Mouse (Mus musculus) hindbrain, postnatal 0 days (tissue): ENCODE measurements around the gene Rhox4d. TPM values are rescaled to one million over a fixed set of nuclear protein-coding genes. Genes with fewer than 3 reads are reported as not detected.
"Not testable (repeated sequence)": the region's sequence is repeated elsewhere in the genome, so short reads cannot be mapped to it uniquely, and the experiment has no call there.

Experiments used
- ATAC-seq: fragments of 200-750 bp; cut with Nextera tagmentation; 2 replicates; pipeline ENCODE4 v1.8.0; 2017; ENCODE audit warnings: mild to moderate bottlenecking, moderate TSS enrichment, moderate library complexity
- DNase-seq: peaks from one replicate; pipeline ENCODE4 v3.0.0-alpha.2; 2015; ENCODE audit warnings: low spot score
- H3K27ac ChIP-seq: fragments of 300-500 bp; sonication (generic); 2 replicates; pipeline ENCODE4 v1.5.1; 2014; ENCODE audit warnings: mild to moderate bottlenecking
- H3K27me3 ChIP-seq: fragments of 300-500 bp; sonication (generic); 2 replicates; pipeline ENCODE4 v1.6.1; 2014; ENCODE audit warnings: low read length, mixed read lengths; ENCODE audit not compliant: insufficient read depth
- H3K36me3 ChIP-seq: fragments of 300-500 bp; sonication (generic); 2 replicates; pipeline ENCODE4 v1.6.1; 2014; ENCODE audit warnings: low read length, mixed read lengths; ENCODE audit not compliant: insufficient read depth
- H3K4me1 ChIP-seq: fragments of 300-500 bp; sonication (generic); 2 replicates; pipeline ENCODE4 v1.6.1; 2014; ENCODE audit warnings: antibody characterized with exemption, low read length, mixed read lengths; ENCODE audit not compliant: insufficient read depth
- H3K4me2 ChIP-seq: fragments of 300-500 bp; sonication (generic); 2 replicates; pipeline ENCODE4 v1.6.1; 2014; ENCODE audit warnings: low read depth, mild to moderate bottlenecking, low read length, moderate library complexity, mixed read lengths
- H3K4me3 ChIP-seq: fragments of 300-500 bp; sonication (generic); 2 replicates; pipeline ENCODE4 v1.5.1; 2014; ENCODE audit warnings: low read length
- H3K9ac ChIP-seq: fragments of 300-500 bp; sonication (generic); replicated peaks from 2 replicates; pipeline ENCODE4 v1.6.1; 2014; ENCODE audit warnings: mild to moderate bottlenecking, low read length, moderate library complexity, mixed read lengths
- H3K9me3 ChIP-seq: fragments of 300-500 bp; sonication (generic); 2 replicates; pipeline ENCODE4 v1.6.1; 2016; ENCODE audit warnings: low read length, mixed read lengths
- WGBS: fragments of 180-500 bp; shearing (Covaris S2); extraction: QIAGEN DNeasy Blood & Tissue Kit; methylation state at CpG from one replicate; pipeline ENCODE4 v1.1.7; 2014; 5-methylcytosine and 5-hydroxymethylcytosine counted together
- polyA plus RNA-seq: library from polyadenylated mRNA; unstranded; fragments of >200 nt; fragmentation: Nextera tagmentation; extraction: Ambion mirVana; gene quantifications from 2 replicates; pipeline ENCODE4 v1.2.1, GENCODE M21; 2015
- total RNA-seq: library from RNA; depleted of rRNA; stranded (reverse); fragments of >200 nt; gene quantifications from 2 replicates; pipeline ENCODE4 v1.2.3, GENCODE M21; 2014; rRNA removed

The Rhox4d gene
- total RNA-seq (not detected in 2 replicates), polyA plus RNA-seq (not detected in 2 replicates)

DNA sequence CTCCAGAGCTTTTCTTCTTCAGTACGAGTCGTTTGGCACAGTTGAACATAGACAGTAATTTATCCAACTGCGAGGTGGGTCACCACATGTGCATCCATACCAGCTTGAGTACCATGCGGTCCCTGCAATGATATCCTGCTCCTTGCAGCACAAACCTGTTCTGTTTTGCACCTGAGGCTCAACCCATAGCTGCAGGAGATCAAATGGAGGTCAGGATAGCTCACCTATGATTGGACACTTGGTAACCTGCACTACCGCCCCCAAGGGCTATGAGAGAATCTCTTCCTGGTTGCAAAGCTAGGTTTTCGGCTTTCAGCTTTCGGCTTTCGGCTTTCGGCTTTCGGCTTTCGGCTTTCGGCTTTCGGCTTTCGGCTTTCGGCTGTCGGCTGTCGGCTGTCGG, at the start of gene Rhox4d:
Gene Rhox4d (plus strand): TSS at position 301 of the 400 bp plus-strand sequence.
- WGBS = 92% methylated on average over 13 of the region's 18 CpGs
- not testable (repeated sequence) for H3K9me3 ChIP-seq, H3K36me3 ChIP-seq, ATAC-seq, H3K9ac ChIP-seq, H3K4me3 ChIP-seq, H3K27ac ChIP-seq, H3K27me3 ChIP-seq, H3K4me1 ChIP-seq, H3K4me2 ChIP-seq, DNase-seq

DNA sequence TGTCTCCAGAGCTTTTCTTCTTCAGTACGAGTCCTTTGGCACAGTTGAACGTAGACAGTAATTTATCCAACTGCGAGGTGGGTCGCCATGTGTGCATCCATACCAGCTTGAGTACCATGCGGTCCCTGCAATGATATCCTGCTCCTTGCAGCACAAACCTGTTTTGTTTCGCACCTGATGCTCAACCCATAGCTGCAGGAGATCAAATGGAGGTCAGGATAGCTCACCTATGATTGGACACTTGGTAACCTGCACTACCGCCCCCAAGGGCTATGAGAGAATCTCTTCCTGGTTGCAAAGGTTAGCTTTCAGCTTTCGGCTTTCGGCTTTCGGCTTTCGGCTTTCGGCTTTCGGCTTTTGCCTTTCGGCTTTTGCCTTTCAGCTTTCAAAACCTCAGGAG, 34.1 kb upstream of the Rhox4d start, which contains the start of gene Rhox4c:
Gene Rhox4c (plus strand): TSS at position 301 of the 400 bp plus-strand sequence.
- not testable (repeated sequence) for H3K27ac ChIP-seq, H3K27me3 ChIP-seq, H3K4me2 ChIP-seq, H3K4me3 ChIP-seq, H3K9me3 ChIP-seq, H3K36me3 ChIP-seq, DNase-seq, H3K4me1 ChIP-seq, H3K9ac ChIP-seq, ATAC-seq
- 92% methylated on average over 14 of the region's 14 CpGs for WGBS

GRCm38 (mm10) chrX:37530152-37530551, 16.0 kb downstream of the Rhox4d start, which contains the start of gene Rhox2e:
Gene Rhox2e, plus strand, starts transcription at chrX:37530452.
- not testable (repeated sequence) for H3K4me2 ChIP-seq, H3K9me3 ChIP-seq, DNase-seq, H3K9ac ChIP-seq, H3K27me3 ChIP-seq, H3K4me1 ChIP-seq, H3K4me3 ChIP-seq, H3K27ac ChIP-seq, H3K36me3 ChIP-seq, ATAC-seq
- WGBS = 93% methylated on average over 2 of the region's 8 CpGs

GRCm38 (mm10) chrX:37541719-37542118, 27.6 kb downstream of the Rhox4d start, which contains the start of gene Rhox3e:
Gene Rhox3e, plus strand, starts transcription at chrX:37542019.
- not testable (repeated sequence) for H3K4me1 ChIP-seq, H3K4me3 ChIP-seq, H3K4me2 ChIP-seq, H3K27ac ChIP-seq, H3K9ac ChIP-seq, H3K9me3 ChIP-seq, DNase-seq, H3K27me3 ChIP-seq, ATAC-seq, H3K36me3 ChIP-seq
- WGBS = no CpG with 5 or more reads among the region's 4 CpGs

DNA sequence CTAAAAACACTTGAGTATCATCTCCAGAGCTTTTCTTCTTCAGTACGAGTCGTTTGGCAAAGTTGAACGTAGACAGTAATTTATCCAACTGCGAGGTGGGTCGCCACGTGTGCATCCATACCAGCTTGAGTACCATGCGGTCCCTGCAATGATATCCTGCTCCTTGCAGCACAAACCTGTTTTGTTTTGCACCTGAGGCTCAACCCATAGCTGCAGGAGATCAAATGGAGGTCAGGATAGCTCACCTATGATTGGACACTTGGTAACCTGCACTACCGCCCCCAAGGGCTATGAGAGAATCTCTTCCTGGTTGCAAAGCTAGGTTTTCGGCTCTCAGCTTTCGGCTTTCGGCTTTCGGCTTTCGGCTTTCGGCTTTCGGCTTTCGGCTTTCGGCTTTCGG, 43.0 kb downstream of the Rhox4d start, which contains the start of gene Rhox4e:
Gene Rhox4e (plus strand): TSS at position 301 of the 400 bp plus-strand sequence.
- H3K9me3 ChIP-seq, H3K9ac ChIP-seq, H3K4me3 ChIP-seq, ATAC-seq, H3K27me3 ChIP-seq, H3K27ac ChIP-seq, H3K4me1 ChIP-seq, H3K36me3 ChIP-seq, H3K4me2 ChIP-seq, DNase-seq: not testable (repeated sequence)
- 98% methylated on average over 10 of the region's 18 CpGs for WGBS

Other genes starting within 250 kb of the Rhox4d start
- not detected in 2 replicates for gene Rhox4a, start 249.0 kb upstream of the Rhox4d start, total RNA-seq
- not detected in 2 replicates for gene Rhox4a, start 249.0 kb upstream of the Rhox4d start, polyA plus RNA-seq
- not detected in 2 replicates for gene Rhox3a2, start 134.3 kb upstream of the Rhox4d start, total RNA-seq
- gene Rhox3a2, start 134.3 kb upstream of the Rhox4d start, polyA plus RNA-seq = not detected in 2 replicates
- gene Rhox4a2, start 123.5 kb upstream of the Rhox4d start, total RNA-seq = not detected in 2 replicates
- gene Rhox4a2, start 123.5 kb upstream of the Rhox4d start, polyA plus RNA-seq = not detected in 2 replicates
- 0.47 TPM in 1 of 2 replicates, not detected in the other for gene Rhox2b, start 102.3 kb upstream of the Rhox4d start, total RNA-seq
- gene Rhox2b, start 102.3 kb upstream of the Rhox4d start, polyA plus RNA-seq = not detected in 2 replicates
- not detected in 2 replicates for gene Rhox4b, start 81.9 kb upstream of the Rhox4d start, total RNA-seq
- gene Rhox4b, start 81.9 kb upstream of the Rhox4d start, polyA plus RNA-seq = not detected in 2 replicates
- not detected in 2 replicates for gene Rhox2c, start 60.7 kb upstream of the Rhox4d start, total RNA-seq
- not detected in 2 replicates for gene Rhox2c, start 60.7 kb upstream of the Rhox4d start, polyA plus RNA-seq
- gene Rhox3c, start 55.8 kb upstream of the Rhox4d start, total RNA-seq = not detected in 2 replicates
- not detected in 2 replicates for gene Rhox3c, start 55.8 kb upstream of the Rhox4d start, polyA plus RNA-seq
- not detected in 2 replicates for gene Rhox4c, start 34.0 kb upstream of the Rhox4d start, total RNA-seq
- gene Rhox4c, start 34.0 kb upstream of the Rhox4d start, polyA plus RNA-seq = not detected in 2 replicates
- not detected in 2 replicates for gene Rhox2d, start 20.9 kb upstream of the Rhox4d start, total RNA-seq
- gene Rhox2d, start 20.9 kb upstream of the Rhox4d start, polyA plus RNA-seq = not detected in 2 replicates
- 0.47 TPM in 1 of 2 replicates, not detected in the other for gene Rhox2e, start 16.1 kb downstream of the Rhox4d start, total RNA-seq
- gene Rhox2e, start 16.1 kb downstream of the Rhox4d start, polyA plus RNA-seq = not detected in 2 replicates
- gene Rhox3e, start 27.7 kb downstream of the Rhox4d start, total RNA-seq = not detected in 2 replicates
- gene Rhox3e, start 27.7 kb downstream of the Rhox4d start, polyA plus RNA-seq = not detected in 2 replicates
- not detected in 2 replicates for gene Rhox4e, start 43.1 kb downstream of the Rhox4d start, total RNA-seq
- not detected in 2 replicates for gene Rhox4e, start 43.1 kb downstream of the Rhox4d start, polyA plus RNA-seq
- gene Rhox2f, start 57.0 kb downstream of the Rhox4d start, total RNA-seq = not detected in 2 replicates
- not detected in 2 replicates for gene Rhox2f, start 57.0 kb downstream of the Rhox4d start, polyA plus RNA-seq
- gene Rhox3f, start 66.6 kb downstream of the Rhox4d start, total RNA-seq = not detected in 2 replicates
- not detected in 2 replicates for gene Rhox3f, start 66.6 kb downstream of the Rhox4d start, polyA plus RNA-seq
- gene Rhox4f, start 93.3 kb downstream of the Rhox4d start, total RNA-seq = not detected in 2 replicates
- not detected in 2 replicates for gene Rhox4f, start 93.3 kb downstream of the Rhox4d start, polyA plus RNA-seq
- not detected in 2 replicates for gene Rhox3g, start 114.3 kb downstream of the Rhox4d start, total RNA-seq
- gene Rhox3g, start 114.3 kb downstream of the Rhox4d start, polyA plus RNA-seq = not detected in 2 replicates
- gene Rhox2g, start 129.1 kb downstream of the Rhox4d start, total RNA-seq = not detected in 2 replicates
- not detected in 2 replicates for gene Rhox2g, start 129.1 kb downstream of the Rhox4d start, polyA plus RNA-seq
- not detected in 2 replicates for gene Rhox4g, start 137.0 kb downstream of the Rhox4d start, total RNA-seq
- not detected in 2 replicates for gene Rhox4g, start 137.0 kb downstream of the Rhox4d start, polyA plus RNA-seq
- gene Rhox3h, start 154.4 kb downstream of the Rhox4d start, total RNA-seq = not detected in 2 replicates
- gene Rhox3h, start 154.4 kb downstream of the Rhox4d start, polyA plus RNA-seq = not detected in 2 replicates
- gene Rhox2h, start 158.9 kb downstream of the Rhox4d start, total RNA-seq = not detected in 2 replicates
- not detected in 2 replicates for gene Rhox2h, start 158.9 kb downstream of the Rhox4d start, polyA plus RNA-seq